In genomic region chr7:51510147-51510546, GRCm38 (mm10) we compare ENCODE assay signal across 10 mouse cellular contexts. TPM values are rescaled to one million over a fixed set of nuclear protein-coding genes. Genes with fewer than 3 reads are reported as not detected.
DNase-seq lines count a peak whose midpoint lies in the region; ATAC-seq and TF ChIP-seq lines count a peak whose summit lies in the region.
"Had no signal": no experiment of that assay in that cellular context is flagged by ENCODE, and none has a peak within 500 bp of the region (broad histone marks: within the 10 kb centered on the region; RNA-seq: fewer than 3 reads in every experiment).

No protein-coding gene starts in this region.

- ATAC-seq in limb, embryonic 13.5 days (ENCODE audit: low FRiP score, low read depth), result peak; percentile 5; the same call in 1 of the 2 replicates
- peak; percentile 6; the same call in 1 of the 2 replicates for ATAC-seq in hindbrain, embryonic 13.5 days (ENCODE audit: low FRiP score)
- no peak for ATAC-seq in midbrain, postnatal 0 days (ENCODE audit: low FRiP score)

- H3K27me3 ChIP-seq in limb, embryonic 13.5 days, result peaks cover 32% of the 10 kb centered on the region
- peaks cover 34% of the 10 kb centered on the region for H3K27me3 ChIP-seq in limb, embryonic 10.5 days (ENCODE audit: low read depth, poor library complexity, severe bottlenecking)
- no peaks in the 10 kb centered on the region; the same call in 1 of the 2 replicates for H3K27me3 ChIP-seq in hindbrain, embryonic 13.5 days
- no peaks in the 10 kb centered on the region for H3K27me3 ChIP-seq in midbrain, postnatal 0 days (ENCODE audit: insufficient read depth, low read length)

- no peak overlapping the region for H3K9ac ChIP-seq in limb, embryonic 13.5 days
- no peak overlapping the region for H3K9ac ChIP-seq in hindbrain, embryonic 13.5 days
- H3K9ac ChIP-seq in midbrain, postnatal 0 days (replicated peaks; ENCODE audit: low read length, poor library complexity, severe bottlenecking), result no peak overlapping the region

- DNase-seq in heart, adult 11 months, result peak; percentile 61
- DNase-seq in heart, postnatal 4 days, result no peak
- DNase-seq in limb, embryonic 10.5 days (ENCODE audit: low spot score), result no peak
- DNase-seq in midbrain, postnatal 0 days (ENCODE audit: low spot score), result no peak
- DNase-seq in cerebellum, adult 11 months, result no peak
- no peak for DNase-seq in thymus, postnatal 36 days

- H3K9me3 ChIP-seq in limb, embryonic 13.5 days, result no peaks in the 10 kb centered on the region
- no peaks in the 10 kb centered on the region for H3K9me3 ChIP-seq in limb, embryonic 10.5 days (replicated peaks)
- no peaks in the 10 kb centered on the region for H3K9me3 ChIP-seq in hindbrain, embryonic 13.5 days
- H3K9me3 ChIP-seq in midbrain, postnatal 0 days (ENCODE audit: low read length), result no peaks in the 10 kb centered on the region

- no peak for TF ChIP-seq CTCF in midbrain, postnatal 0 days (IDR thresholded peaks at IDR 0.05)

- H3K4me1 ChIP-seq in limb, embryonic 13.5 days, result peaks cover 6% of the 10 kb centered on the region; the same call in 1 of the 2 replicates
- peaks cover 11% of the 10 kb centered on the region for H3K4me1 ChIP-seq in limb, embryonic 10.5 days
- H3K4me1 ChIP-seq in hindbrain, embryonic 13.5 days (replicated peaks), result peaks cover 14% of the 10 kb centered on the region
- no peaks in the 10 kb centered on the region for H3K4me1 ChIP-seq in midbrain, postnatal 0 days (ENCODE audit: insufficient read depth, low read length)

- no peak overlapping the region for H3K27ac ChIP-seq in limb, embryonic 13.5 days
- H3K27ac ChIP-seq in limb, embryonic 10.5 days, result no peak overlapping the region
- no peak overlapping the region for H3K27ac ChIP-seq in hindbrain, embryonic 13.5 days
- H3K27ac ChIP-seq in midbrain, postnatal 0 days (ENCODE audit: low read depth, low read length), result no peak overlapping the region

- H3K36me3 ChIP-seq in limb, embryonic 13.5 days, result no peaks in the 10 kb centered on the region
- no peaks in the 10 kb centered on the region for H3K36me3 ChIP-seq in limb, embryonic 10.5 days
- H3K36me3 ChIP-seq in hindbrain, embryonic 13.5 days, result no peaks in the 10 kb centered on the region
- no peaks in the 10 kb centered on the region for H3K36me3 ChIP-seq in midbrain, postnatal 0 days (ENCODE audit: insufficient read depth, low read length)

- H3K4me3 ChIP-seq in limb, embryonic 13.5 days, result no peak overlapping the region; the same call in 1 of the 2 replicates
- H3K4me3 ChIP-seq in limb, embryonic 10.5 days, result no peak overlapping the region
- H3K4me3 ChIP-seq in hindbrain, embryonic 13.5 days, result no peak overlapping the region
- peak overlapping the region; percentile 62 for H3K4me3 ChIP-seq in midbrain, postnatal 0 days (ENCODE audit: low read depth, low read length)

- H3K4me2 ChIP-seq in limb, embryonic 13.5 days (replicated peaks), result peak overlapping the region; percentile 85; the same call in 1 of the 2 replicates
- H3K4me2 ChIP-seq in hindbrain, embryonic 13.5 days, result peak overlapping the region; percentile 87; the same call in 1 of the 2 replicates
- H3K4me2 ChIP-seq in midbrain, postnatal 0 days (ENCODE audit: low read depth, low read length, poor library complexity, severe bottlenecking), result peak overlapping the region; percentile 66

- 76% methylated on average over 7 of the region's 7 CpGs for WGBS in limb, embryonic 13.5 days
- whole genome bisulfite sequencing in limb, embryonic 10.5 days, result 81% methylated on average over 7 of the region's 7 CpGs
- WGBS in hindbrain, embryonic 13.5 days, result 76% methylated on average over 7 of the region's 7 CpGs
- WGBS in midbrain, postnatal 0 days, result 85% methylated on average over 7 of the region's 7 CpGs

RNA-seq across cellular contexts. Expression of gene Ano5, which starts 0.7 kb away (rescaled TPM):
- under 1 TPM; 0.11 to 0.26 TPM for total RNA-seq in heart, postnatal 4 days (2021)
- polyA plus RNA-seq in limb, embryonic 13.5 days (2015; fragmentation: Nextera tagmentation; extraction: Ambion mirVana), result 1.0 and 1.4 TPM in 2 replicates
- polyA plus RNA-seq in limb, embryonic 10.5 days (2016; fragmentation: Nextera tagmentation; extraction: Ambion mirVana), result 0.01 TPM in 1 of 2 replicates, not detected in the other
- polyA plus RNA-seq in hindbrain, embryonic 13.5 days (2015; fragmentation: Nextera tagmentation; extraction: Ambion mirVana), result 0.85 and 0.90 TPM in 2 replicates
- 3.8 and 4.0 TPM in 2 replicates for total RNA-seq in midbrain, postnatal 0 days (2014; rRNA removed)
- polyA plus RNA-seq in midbrain, postnatal 0 days (2015; fragmentation: Nextera tagmentation; extraction: Ambion mirVana), result 1.5 and 1.9 TPM in 2 replicates
- total RNA-seq: megakaryocyte, adult 5-6 weeks; neutrophil, adult 5-6 weeks had no signal
